Mouse (Mus musculus) liver, postnatal 0 days (tissue): Measurements from ENCODE around the gene Zcchc2. TPM values are rescaled to one million over a fixed set of nuclear protein-coding genes. Genes with fewer than 3 reads are reported as not detected.

Experiments
- ATAC-seq: fragments of 200-750 bp; cut with Nextera tagmentation; 2 replicates; pipeline ENCODE4 v1.8.0; 2017; ENCODE audit warnings: mild to moderate bottlenecking, moderate library complexity
- DNase-seq: peaks from one replicate; pipeline ENCODE4 v3.0.0-alpha.2; 2016
- H3K27ac ChIP-seq: fragments of 300-500 bp; sonication (generic); 2 replicates; pipeline ENCODE4 v1.5.1; 2014; ENCODE audit warnings: antibody characterized with exemption, moderate library complexity, mild to moderate bottlenecking, low read depth
- H3K27me3 ChIP-seq: fragments of 300-500 bp; sonication (generic); 2 replicates; pipeline ENCODE4 v1.6.1; 2014; ENCODE audit warnings: low read length, control low read depth, mixed read lengths; ENCODE audit not compliant: insufficient read depth
- H3K36me3 ChIP-seq: fragments of 300-500 bp; sonication (generic); replicated peaks from 2 replicates; pipeline ENCODE4 v1.6.1; 2014; ENCODE audit warnings: mild to moderate bottlenecking, control low read depth, low read length, moderate library complexity, mixed read lengths; ENCODE audit not compliant: insufficient read depth
- H3K4me1 ChIP-seq: fragments of 300-500 bp; sonication (generic); 2 replicates; pipeline ENCODE4 v1.6.1; 2014; ENCODE audit warnings: antibody characterized with exemption, mild to moderate bottlenecking, control low read depth; ENCODE audit not compliant: insufficient read depth
- H3K4me2 ChIP-seq: fragments of 300-500 bp; sonication (generic); 2 replicates; pipeline ENCODE4 v1.6.1; 2014; ENCODE audit warnings: low read depth, mild to moderate bottlenecking, low read length, moderate library complexity, mixed read lengths
- H3K4me3 ChIP-seq: fragments of 300-500 bp; sonication (generic); 2 replicates; pipeline ENCODE4 v1.5.1; 2014; ENCODE audit warnings: low read depth, low read length
- H3K9ac ChIP-seq: fragments of 300-500 bp; sonication (generic); replicated peaks from 2 replicates; pipeline ENCODE4 v1.6.1; 2014; ENCODE audit warnings: mild to moderate bottlenecking, moderate library complexity
- H3K9me3 ChIP-seq: fragments of 300-500 bp; sonication (generic); 2 replicates; pipeline ENCODE4 v1.6.1; 2016; ENCODE audit warnings: mild to moderate bottlenecking, control low read depth, low read length, mixed read lengths
- CTCF ChIP-seq: sonication (generic); IDR thresholded peaks from 2 replicates; pipeline ENCODE4 v1.5.1; 2016; ENCODE audit warnings: antibody characterized with exemption, low read depth
- EP300 ChIP-seq: IDR thresholded peaks from 2 replicates; pipeline ENCODE4 v1.6.1; 2016; ENCODE audit warnings: antibody characterized with exemption, low read depth, mild to moderate bottlenecking
- WGBS: fragments of 180-500 bp; shearing (Covaris S2); extraction: QIAGEN DNeasy Blood & Tissue Kit; methylation state at CpG from one replicate; pipeline ENCODE4 v1.1.7; 2014; ENCODE audit not compliant: insufficient replicate concordance; 5-methylcytosine and 5-hydroxymethylcytosine counted together
- polyA plus RNA-seq: library from polyadenylated mRNA; unstranded; fragments of >200 nt; fragmentation: Nextera tagmentation; extraction: Ambion mirVana; gene quantifications from 2 replicates; pipeline ENCODE4 v1.2.1, GENCODE M21; 2015

Gene Zcchc2
- polyA plus RNA-seq, 1 experiment from 2014 or later: 1.4 TPM

- no peak overlapping the region for H3K9ac ChIP-seq
- TF ChIP-seq EP300: no peak
- no peak for TF ChIP-seq CTCF
- H3K4me1 ChIP-seq: no peaks in the 10 kb centered on the region; the same call in 1 of the 2 replicates
- no peak for DNase-seq
- ATAC-seq: no peak
- 68% methylated on average over 4 of the region's 4 CpGs for WGBS
- no peaks in the 10 kb centered on the region for H3K36me3 ChIP-seq
- no peaks in the 10 kb centered on the region for H3K27me3 ChIP-seq
- no peak overlapping the region for H3K4me3 ChIP-seq
- H3K4me2 ChIP-seq: no peak overlapping the region
- no peak overlapping the region for H3K27ac ChIP-seq
- H3K9me3 ChIP-seq: no peaks in the 10 kb centered on the region
These were observed 73.5 kb downstream of the Zcchc2 start for GRCm38 (mm10) chr1:106063591-106064170.

DNA sequence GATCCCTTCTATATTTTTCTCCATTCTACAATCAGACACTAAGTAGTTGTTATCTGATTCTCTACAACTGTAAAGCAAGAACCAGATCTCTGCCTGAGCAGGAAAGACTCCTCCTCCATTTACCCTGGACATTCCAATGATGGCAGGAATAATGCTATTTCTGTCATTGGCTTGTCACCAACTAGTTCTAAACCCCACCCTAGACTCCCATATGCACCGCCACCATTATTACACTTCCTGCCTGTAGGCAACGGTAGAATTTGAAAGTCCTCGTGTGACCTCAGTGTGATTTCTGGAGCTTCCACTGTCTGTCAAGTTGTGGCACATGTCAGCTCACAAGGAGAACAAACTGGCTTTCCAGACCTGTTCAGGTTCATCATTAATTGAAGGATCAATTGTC, 74.1 kb downstream of the Zcchc2 start:
- H3K27me3 ChIP-seq: no peaks in the 10 kb centered on the region
- DNase-seq (no peak), ATAC-seq (no peak)
- TF ChIP-seq CTCF: no peak
- TF ChIP-seq EP300: no peak
- 49% methylated on average over 3 of the region's 3 CpGs for WGBS
- H3K9ac ChIP-seq: no peak overlapping the region
- H3K4me1 ChIP-seq: no peaks in the 10 kb centered on the region; the same call in 1 of the 2 replicates
- H3K4me3 ChIP-seq: no peak overlapping the region
- no peak overlapping the region for H3K4me2 ChIP-seq
- H3K27ac ChIP-seq: no peak overlapping the region
- H3K9me3 ChIP-seq: no peaks in the 10 kb centered on the region
- H3K36me3 ChIP-seq: no peaks in the 10 kb centered on the region

GRCm38 (mm10) chr1:106064711-106065110, 74.5 kb downstream of the Zcchc2 start:
- no peaks in the 10 kb centered on the region for H3K27me3 ChIP-seq
- H3K4me2 ChIP-seq: no peak overlapping the region
- H3K9ac ChIP-seq: no peak overlapping the region
- H3K4me1 ChIP-seq: no peaks in the 10 kb centered on the region; the same call in 1 of the 2 replicates
- H3K27ac ChIP-seq: 0 out of 2 replicates have a peak overlapping the region, but pooled peaks have one; percentile 3
- no peak for DNase-seq
- H3K36me3 ChIP-seq: no peaks in the 10 kb centered on the region
- H3K9me3 ChIP-seq: no peaks in the 10 kb centered on the region
- ATAC-seq: no peak
- WGBS: 87% methylated on average over 2 of the region's 2 CpGs
- no peak for TF ChIP-seq EP300
- TF ChIP-seq CTCF: no peak
- no peak overlapping the region for H3K4me3 ChIP-seq

DNA sequence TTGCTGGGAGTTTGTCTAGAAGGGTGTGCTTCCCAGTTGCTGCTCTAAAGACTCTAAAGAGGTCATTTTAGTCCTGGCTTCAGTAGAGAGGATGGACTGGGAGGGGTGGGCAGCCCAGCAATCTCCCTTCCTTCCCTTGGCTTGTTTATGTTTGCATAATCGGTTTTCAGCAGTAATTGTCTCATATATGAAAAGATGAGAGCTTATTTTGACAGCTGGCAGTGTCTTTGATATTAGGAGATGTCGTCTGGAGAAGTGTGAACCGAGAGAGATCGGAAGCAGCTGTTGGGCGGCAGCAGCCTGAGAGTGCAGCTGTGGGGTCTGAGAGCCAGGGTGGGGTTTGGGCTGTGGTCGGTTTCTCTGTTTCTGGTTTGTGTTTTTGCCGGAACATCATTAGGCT, 75.5 kb downstream of the Zcchc2 start:
- ATAC-seq: peak; percentile 58; the same call in 1 of the 2 replicates
- H3K9me3 ChIP-seq: no peaks in the 10 kb centered on the region
- no peaks in the 10 kb centered on the region for H3K36me3 ChIP-seq
- H3K27ac ChIP-seq: peak overlapping the region; percentile 56; the same call in 1 of the 2 replicates
- no peaks in the 10 kb centered on the region for H3K27me3 ChIP-seq
- no peak overlapping the region for H3K4me2 ChIP-seq
- H3K9ac ChIP-seq: no peak overlapping the region
- H3K4me3 ChIP-seq: no peak overlapping the region
- WGBS: 28% methylated on average over 7 of the region's 7 CpGs
- H3K4me1 ChIP-seq: no peaks in the 10 kb centered on the region; the same call in 1 of the 2 replicates
- TF ChIP-seq EP300 (no peak), CTCF (no peak)
- peak; percentile 24 for DNase-seq

GRCm38 (mm10) chr1:106067306-106067705, 77.1 kb downstream of the Zcchc2 start:
- Histone ChIP-seq H3K9me3 (no peaks in the 10 kb centered on the region), H3K27me3 (no peaks in the 10 kb centered on the region), H3K9ac (no peak overlapping the region), H3K36me3 (no peaks in the 10 kb centered on the region), H3K27ac (no peak overlapping the region), H3K4me2 (no peak overlapping the region), H3K4me1 (no peaks in the 10 kb centered on the region; the same call in 1 of the 2 replicates), H3K4me3 (no peak overlapping the region)
- 77% methylated on average over 6 of the region's 6 CpGs for WGBS
- no peak for ATAC-seq
- TF ChIP-seq EP300 (no peak), CTCF (no peak)
- no peak for DNase-seq

GRCm38 (mm10) chr1:106069867-106070543, 79.8 kb downstream of the Zcchc2 start:
- no peaks in the 10 kb centered on the region for H3K27me3 ChIP-seq
- H3K9ac ChIP-seq: no peak overlapping the region
- DNase-seq (peak; percentile 5), ATAC-seq (no peak)
- no peaks in the 10 kb centered on the region for H3K4me1 ChIP-seq
- 49% methylated on average over 7 of the region's 7 CpGs for WGBS
- no peak overlapping the region for H3K27ac ChIP-seq
- H3K36me3 ChIP-seq: no peaks in the 10 kb centered on the region
- H3K4me2 ChIP-seq: no peak overlapping the region
- TF ChIP-seq EP300 (no peak), CTCF (no peak)
- no peaks in the 10 kb centered on the region for H3K9me3 ChIP-seq
- H3K4me3 ChIP-seq: no peak overlapping the region
